Mouse (Mus musculus): ENCODE measurements at regions not wholly inside any gene's neighbourhood (a gene's known extent, or its start where the extent isn't known, plus 50 kb on each side); places are given as distances from the start of the nearest gene placed in this dataset.
A peak's percentile ranks its signal among the peaks of the same experiment; 100 is the strongest.

- DNase-seq (ENCODE audit: low read depth), result peak; percentile 59
- TF ChIP-seq CTCF (IDR thresholded peaks at IDR 0.05; ENCODE audit: borderline replicate concordance, extremely low read depth, insufficient read depth, insufficient read length) (no peak), POLR2A (IDR thresholded peaks at IDR 0.05; ENCODE audit: borderline replicate concordance, extremely low read depth, insufficient read depth, insufficient read length, poor library complexity, severe bottlenecking) (no peak)
Measured at GRCm38 (mm10) chr12:27537507-27537906, 195.1 kb upstream of the Sox11 start.

DNA sequence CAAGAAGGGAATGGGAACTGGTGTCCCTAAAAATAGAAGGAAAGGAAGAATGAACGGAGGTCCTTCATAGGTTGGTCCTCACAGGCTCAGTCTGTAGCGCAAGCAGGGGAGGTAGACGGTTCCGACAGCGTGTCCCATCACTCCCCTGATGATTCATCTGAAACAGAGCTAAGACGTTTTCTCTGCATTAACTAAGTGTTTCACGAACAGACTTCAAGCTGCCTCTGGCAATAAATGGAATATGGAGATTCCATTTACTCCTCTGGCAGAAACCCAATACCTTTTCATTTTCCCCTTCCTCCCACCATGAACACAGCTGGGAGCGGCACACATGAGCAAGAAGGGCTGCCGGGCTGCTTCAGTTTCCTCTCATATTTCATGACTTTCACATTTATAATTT lies 194.6 kb upstream of the Sox11 start:
- TF ChIP-seq CTCF (IDR thresholded peaks at IDR 0.05; ENCODE audit: borderline replicate concordance, extremely low read depth, insufficient read depth, insufficient read length), result no peak
- TF ChIP-seq POLR2A (IDR thresholded peaks at IDR 0.05; ENCODE audit: borderline replicate concordance, extremely low read depth, insufficient read depth, insufficient read length, poor library complexity, severe bottlenecking), result no peak
- DNase-seq (ENCODE audit: low read depth), result peak; percentile 71

DNA sequence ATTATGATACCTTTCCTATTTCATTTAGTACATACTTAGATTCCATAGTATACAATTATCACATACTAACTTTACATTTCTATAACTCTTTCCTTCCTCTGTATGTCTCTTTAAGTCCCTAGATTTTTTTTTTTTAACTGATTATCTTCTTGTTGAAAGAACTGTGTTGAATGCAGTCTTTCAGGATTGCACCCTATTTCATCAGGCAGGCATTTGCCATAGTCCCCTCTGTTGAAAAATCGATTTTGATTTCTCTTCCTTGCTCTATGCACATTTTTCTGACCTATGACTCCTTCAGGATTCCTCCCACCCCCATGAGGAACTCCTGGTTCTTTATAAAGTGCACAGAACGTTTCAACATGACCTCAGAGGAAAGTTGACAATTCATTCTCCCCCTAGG lies 183.2 kb upstream of the Sox11 start:
- no peak for DNase-seq (ENCODE audit: low read depth)
- TF ChIP-seq CTCF (IDR thresholded peaks at IDR 0.05; ENCODE audit: borderline replicate concordance, extremely low read depth, insufficient read depth, insufficient read length) (no peak), POLR2A (IDR thresholded peaks at IDR 0.05; ENCODE audit: borderline replicate concordance, extremely low read depth, insufficient read depth, insufficient read length, poor library complexity, severe bottlenecking) (no peak)

DNA sequence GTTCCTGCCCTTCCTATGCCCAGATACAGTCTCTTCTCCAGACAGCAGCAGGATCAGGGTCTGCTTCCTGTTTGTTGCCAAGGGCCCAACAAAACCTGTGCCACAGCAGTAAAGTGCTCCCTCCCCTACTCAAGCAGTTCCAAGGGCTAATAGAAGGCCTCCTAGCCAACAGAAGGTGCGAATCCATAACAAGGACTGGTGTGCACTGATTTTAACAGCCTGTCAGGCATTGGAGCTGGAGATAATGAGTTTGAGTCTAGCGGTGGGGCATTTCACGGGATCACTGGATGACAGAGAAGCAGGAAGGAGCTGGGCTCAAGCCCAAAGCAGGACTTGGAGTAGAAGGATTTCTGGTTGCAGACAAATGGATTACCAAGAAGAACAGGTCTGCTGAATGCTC lies 170.9 kb upstream of the Sox11 start:
- DNase-seq (ENCODE audit: low read depth), result peak; percentile 80
- no peak for TF ChIP-seq CTCF (IDR thresholded peaks at IDR 0.05; ENCODE audit: borderline replicate concordance, extremely low read depth, insufficient read depth, insufficient read length)

- no peak for DNase-seq (ENCODE audit: low read depth)
- TF ChIP-seq POLR2A (IDR thresholded peaks at IDR 0.05; ENCODE audit: borderline replicate concordance, extremely low read depth, insufficient read depth, insufficient read length, poor library complexity, severe bottlenecking) (no peak), CTCF (IDR thresholded peaks at IDR 0.05; ENCODE audit: borderline replicate concordance, extremely low read depth, insufficient read depth, insufficient read length) (no peak)
Measured at GRCm38 (mm10) chr12:27508226-27508560, 165.8 kb upstream of the Sox11 start.

DNA sequence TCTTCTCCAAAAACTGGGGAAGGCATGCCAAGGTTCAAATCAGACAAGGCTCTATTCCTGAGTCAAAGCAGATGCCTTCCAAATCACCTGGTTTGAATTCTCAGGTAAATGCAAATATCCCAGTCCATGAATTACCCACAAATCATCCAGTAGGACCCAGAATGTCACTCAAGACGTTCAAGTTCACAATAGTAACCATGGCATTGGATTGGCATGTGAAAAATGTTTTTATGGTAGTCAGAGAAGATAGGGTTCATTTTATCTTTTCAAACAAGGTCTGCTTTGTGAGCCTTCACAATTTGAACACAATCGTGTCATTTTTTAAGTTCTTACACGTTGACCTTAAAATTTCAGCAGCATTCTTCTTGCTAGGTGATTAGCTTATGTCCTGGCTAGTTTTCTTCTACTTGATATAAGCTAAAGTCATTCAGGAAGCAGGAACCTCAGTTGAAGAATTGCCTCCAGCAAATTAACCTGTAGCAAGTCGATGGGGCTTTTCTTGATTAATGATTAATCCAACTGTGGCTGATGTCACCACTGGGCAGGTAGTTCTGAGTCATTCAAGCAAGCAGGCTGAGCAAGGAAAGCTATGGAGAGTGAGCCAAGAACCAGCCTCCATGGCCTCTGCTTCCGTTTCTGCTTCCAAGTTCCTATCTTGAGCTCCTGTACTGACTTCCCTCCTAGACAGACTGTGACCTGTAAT lies 165.3 kb upstream of the Sox11 start:
- no peak for DNase-seq (ENCODE audit: low read depth)
- TF ChIP-seq POLR2A (IDR thresholded peaks at IDR 0.05; ENCODE audit: borderline replicate concordance, extremely low read depth, insufficient read depth, insufficient read length, poor library complexity, severe bottlenecking) (no peak), CTCF (IDR thresholded peaks at IDR 0.05; ENCODE audit: borderline replicate concordance, extremely low read depth, insufficient read depth, insufficient read length) (no peak)

GRCm38 (mm10) chr12:27502716-27503486 lies 160.5 kb upstream of the Sox11 start:
- DNase-seq (ENCODE audit: low read depth), result no peak
- peak; percentile 12; the same call in 1 of the 2 replicates for TF ChIP-seq CTCF (IDR thresholded peaks at IDR 0.05; ENCODE audit: borderline replicate concordance, extremely low read depth, insufficient read depth, insufficient read length)
- no peak for TF ChIP-seq POLR2A (IDR thresholded peaks at IDR 0.05; ENCODE audit: borderline replicate concordance, extremely low read depth, insufficient read depth, insufficient read length, poor library complexity, severe bottlenecking)

- DNase-seq (ENCODE audit: low read depth), result no peak
- TF ChIP-seq CTCF (IDR thresholded peaks at IDR 0.05; ENCODE audit: borderline replicate concordance, extremely low read depth, insufficient read depth, insufficient read length) (no peak), POLR2A (IDR thresholded peaks at IDR 0.05; ENCODE audit: borderline replicate concordance, extremely low read depth, insufficient read depth, insufficient read length, poor library complexity, severe bottlenecking) (no peak)
Measured at GRCm38 (mm10) chr12:27500516-27500915, 158.1 kb upstream of the Sox11 start.

- TF ChIP-seq POLR2A (IDR thresholded peaks at IDR 0.05; ENCODE audit: borderline replicate concordance, extremely low read depth, insufficient read depth, insufficient read length, poor library complexity, severe bottlenecking) (no peak), CTCF (IDR thresholded peaks at IDR 0.05; ENCODE audit: borderline replicate concordance, extremely low read depth, insufficient read depth, insufficient read length) (no peak)
- no peak for DNase-seq (ENCODE audit: low read depth)
Measured at GRCm38 (mm10) chr12:27499276-27499675, 156.9 kb upstream of the Sox11 start.

DNA sequence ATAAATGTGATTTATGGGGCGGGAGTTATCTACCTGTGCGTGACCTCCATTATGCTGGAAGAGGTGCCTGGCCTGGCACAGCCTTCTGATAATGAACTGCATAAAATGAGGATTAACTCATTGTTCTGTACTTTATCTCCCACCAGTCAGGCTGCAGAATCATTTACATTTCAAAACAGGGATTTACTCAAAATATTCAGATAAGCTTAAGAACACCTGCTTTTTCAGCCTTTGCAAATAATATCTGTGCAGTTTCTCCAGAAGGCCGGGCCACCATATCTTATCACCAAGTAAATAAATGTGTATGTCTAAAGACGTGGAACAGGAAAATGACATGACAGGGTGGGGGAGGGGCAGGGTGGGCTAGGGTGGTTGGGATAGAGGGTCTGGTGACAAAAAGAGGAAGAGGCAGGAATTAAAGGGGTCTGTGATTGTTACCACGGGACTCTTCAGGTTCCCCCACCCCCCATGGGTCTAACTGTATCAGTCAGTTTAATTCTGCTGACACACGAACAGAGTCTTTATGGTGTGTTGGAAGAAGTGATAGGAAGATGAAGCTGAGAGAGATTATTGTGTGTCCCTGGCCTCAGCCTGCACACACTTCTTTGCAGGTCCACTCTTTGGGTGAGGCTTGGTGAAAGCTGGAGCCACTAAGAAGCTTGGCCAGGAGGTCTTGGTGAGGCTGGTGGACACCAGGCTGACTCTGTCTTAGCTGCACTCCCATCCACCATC lies 154.6 kb upstream of the Sox11 start:
- DNase-seq (ENCODE audit: low read depth), result peak; percentile 66
- TF ChIP-seq CTCF (IDR thresholded peaks at IDR 0.05; ENCODE audit: borderline replicate concordance, extremely low read depth, insufficient read depth, insufficient read length), result no peak
- no peak for TF ChIP-seq POLR2A (IDR thresholded peaks at IDR 0.05; ENCODE audit: borderline replicate concordance, extremely low read depth, insufficient read depth, insufficient read length, poor library complexity, severe bottlenecking)

GRCm38 (mm10) chr12:27492270-27492669 lies 149.9 kb upstream of the Sox11 start:
- DNase-seq (ENCODE audit: low read depth), result peak; percentile 56
- TF ChIP-seq CTCF (IDR thresholded peaks at IDR 0.05; ENCODE audit: borderline replicate concordance, extremely low read depth, insufficient read depth, insufficient read length) (no peak), POLR2A (IDR thresholded peaks at IDR 0.05; ENCODE audit: borderline replicate concordance, extremely low read depth, insufficient read depth, insufficient read length, poor library complexity, severe bottlenecking) (no peak)
